Mouse (Mus musculus) heart, adult 18-20 months (tissue): ENCODE measurements at regions not wholly inside any gene's neighbourhood (a gene's known extent, or its start where the extent isn't known, plus 50 kb on each side); places are given as distances from the start of the nearest gene placed in this dataset.
"Not testable (repeated sequence)": the region's sequence is repeated elsewhere in the genome, so short reads cannot be mapped to it uniquely, and the experiment has no call there.

Source experiments
- DNase-seq, 2 experiments: peaks; one replicate each; pipeline ENCODE4 v3.0.0; 2021 to 2022; ENCODE audit warnings: mixed read lengths in 1 of 2

GRCm38 (mm10) chr7:106296912-106297311, 81.8 kb upstream of the Gvin1 start:
- DNase-seq = not testable (repeated sequence)

DNA sequence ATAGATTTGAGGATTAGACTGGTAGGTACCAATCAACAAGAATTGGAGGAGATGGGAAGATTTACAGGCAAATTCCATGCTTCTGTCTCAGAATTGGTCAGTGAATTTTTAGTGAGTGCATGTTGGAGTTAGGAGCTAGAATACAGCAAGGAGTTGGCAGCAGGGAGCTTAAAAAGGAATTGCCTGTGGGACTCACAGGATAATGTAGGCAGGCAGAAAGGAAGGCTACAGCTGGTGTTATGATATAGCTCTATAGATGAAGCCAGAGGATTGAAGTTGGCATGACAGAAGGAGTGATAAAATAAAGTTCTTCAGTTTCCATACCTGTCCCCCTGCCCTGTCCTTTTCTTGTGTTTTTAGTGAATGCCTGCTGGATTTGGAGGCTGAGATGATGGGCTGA, 69.7 kb upstream of the Gvin1 start:
- DNase-seq = not testable (repeated sequence)

GRCm38 (mm10) chr7:106279946-106280345, 64.8 kb upstream of the Gvin1 start:
- DNase-seq = not testable (repeated sequence)

DNA sequence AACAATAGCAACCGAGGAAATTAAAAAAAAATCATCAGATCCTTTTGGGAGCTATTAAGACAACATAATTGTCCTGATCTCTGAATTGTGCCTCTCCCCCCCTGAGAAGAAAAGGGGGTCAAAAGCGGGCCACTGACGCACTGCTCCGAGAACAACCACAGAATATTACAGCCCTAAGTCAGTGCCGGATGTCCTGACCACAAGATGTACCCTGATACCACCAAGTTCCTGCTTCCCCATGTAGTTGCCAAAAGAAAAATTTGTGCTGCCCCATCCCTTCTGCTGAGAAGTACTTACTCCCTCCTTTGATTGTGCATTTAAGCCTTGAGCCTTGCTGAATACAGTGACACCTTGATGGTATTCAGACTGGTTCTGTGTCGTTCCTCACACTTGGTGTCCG, 55.8 kb upstream of the Gvin1 start:
- peak in 1 of 2 experiments; percentile 8 for DNase-seq
